Mouse (Mus musculus) cerebellum, adult 18-20 months (tissue): ENCODE results near the gene Rasgef1a.

Experiments
- DNase-seq, 2 experiments: peaks; one replicate each; pipeline ENCODE4 v3.0.0; 2021

Gene Rasgef1a

DNA sequence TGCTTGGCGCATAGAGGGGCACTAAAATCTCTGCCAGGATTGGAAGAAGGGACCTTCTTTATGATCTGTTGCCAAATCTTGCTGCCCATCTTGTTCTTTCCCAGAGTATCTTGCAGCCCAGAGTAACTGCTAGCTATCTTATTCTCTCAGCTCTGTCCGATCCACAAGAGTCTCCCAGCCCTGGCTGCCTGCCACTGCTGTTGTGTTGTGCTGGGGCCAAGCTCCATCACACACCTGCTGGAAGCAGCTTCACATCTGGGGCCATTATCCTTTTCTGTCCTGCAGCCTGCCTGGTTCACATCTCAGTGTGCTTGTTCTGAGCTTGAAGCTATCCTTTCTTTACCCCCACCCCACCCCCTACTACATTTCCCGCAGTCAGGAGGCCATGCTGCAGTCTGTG lies 65.0 kb downstream of the Rasgef1a start:
- DNase-seq = peak in 1 of 2 experiments; percentile 44

DNA sequence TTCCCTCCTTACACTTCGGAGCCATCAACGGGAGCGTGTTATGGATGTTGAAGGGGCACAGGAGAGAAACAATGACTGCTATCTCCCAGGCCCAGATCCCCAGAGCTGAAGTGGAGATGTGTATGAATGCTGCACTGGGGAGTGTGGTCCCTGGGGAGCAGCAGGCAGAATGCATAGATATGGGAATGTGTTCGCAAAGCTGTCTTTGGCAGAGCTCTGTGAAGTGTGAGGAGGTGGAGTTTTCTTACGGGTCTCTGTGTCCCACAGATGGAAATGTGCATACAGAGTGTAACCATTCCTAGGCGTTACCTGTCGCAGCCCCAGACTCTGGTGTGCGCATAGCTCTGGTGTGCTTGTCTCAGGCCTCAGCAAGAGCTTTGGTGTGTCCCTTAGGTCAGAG lies 65.5 kb downstream of the Rasgef1a start:
- no peak for DNase-seq

GRCm38 (mm10) chr6:118077421-118077820 lies 66.2 kb downstream of the Rasgef1a start:
- no peak for DNase-seq

DNA sequence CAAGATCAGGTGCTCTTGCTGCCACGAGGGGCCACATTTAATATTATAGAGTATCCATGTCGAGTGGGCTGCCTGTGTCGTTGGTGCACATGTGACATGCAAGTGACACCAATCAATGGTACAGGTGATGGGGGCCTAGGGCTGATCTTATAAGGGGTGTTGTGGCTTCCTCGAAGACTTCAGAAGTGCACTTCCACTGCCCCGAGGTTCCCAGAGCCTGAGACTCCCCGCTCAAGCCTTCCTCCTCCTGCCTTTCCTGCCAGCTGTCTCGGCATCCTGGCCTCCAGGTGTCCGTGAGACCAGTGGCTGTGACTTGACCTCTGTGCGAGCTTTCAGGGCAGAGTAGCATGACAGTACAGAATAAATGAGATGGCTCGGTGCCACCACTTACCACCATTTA lies 67.5 kb downstream of the Rasgef1a start:
- DNase-seq = no peak

DNA sequence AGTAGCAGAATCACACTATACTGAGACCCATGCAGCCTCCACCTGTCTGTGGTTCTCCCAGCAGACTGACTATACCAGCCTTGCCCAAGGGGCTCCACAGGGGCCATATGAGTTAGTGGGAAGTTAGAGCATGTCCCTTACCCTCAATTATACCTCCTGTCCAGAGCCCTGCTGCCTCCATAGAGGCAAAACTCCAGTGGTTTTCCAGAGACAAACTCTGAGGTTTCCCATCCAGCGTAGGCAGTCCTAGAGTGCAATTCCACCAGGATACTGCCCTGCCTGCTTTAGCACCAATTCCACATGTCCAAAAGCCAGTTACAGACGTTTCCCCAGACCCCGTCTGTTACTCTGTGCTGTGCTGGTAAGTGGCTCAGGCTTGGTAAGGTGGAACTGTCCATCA lies 68.1 kb downstream of the Rasgef1a start:
- no peak for DNase-seq

DNA sequence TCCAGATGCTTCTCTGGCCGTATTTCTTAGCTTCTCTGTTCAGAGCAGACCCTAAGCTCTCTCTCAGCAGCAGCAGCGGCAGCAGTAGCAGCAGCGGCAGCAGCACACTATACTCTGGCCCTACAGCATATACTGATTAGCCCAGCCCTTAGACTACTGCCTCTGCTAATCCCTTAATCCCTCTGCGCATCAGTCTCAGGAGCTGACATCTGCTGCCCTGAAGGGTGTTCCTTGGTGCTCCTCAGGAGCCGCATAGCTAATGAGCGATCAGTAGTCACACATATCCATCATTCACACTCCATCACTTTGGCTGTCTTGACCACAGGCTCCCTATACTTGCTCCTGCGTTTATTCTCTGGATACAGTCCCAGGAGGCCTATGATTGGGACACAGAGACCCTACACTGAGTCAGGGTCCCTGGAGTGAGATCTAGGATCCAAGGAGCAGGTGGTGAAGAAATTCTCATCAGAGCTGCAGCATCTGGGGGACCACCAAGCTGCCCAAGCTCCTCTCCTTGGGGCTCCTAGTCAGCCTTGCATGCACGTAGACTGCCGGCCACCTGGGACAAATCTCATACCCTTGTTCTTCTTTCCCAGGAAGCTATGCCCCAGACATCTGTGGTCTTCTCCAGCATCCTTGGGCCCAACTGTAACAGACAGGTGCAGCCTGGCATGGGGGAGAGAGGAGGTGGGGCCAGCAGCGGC lies 68.7 kb downstream of the Rasgef1a start:
- DNase-seq = no peak

- DNase-seq = no peak
These were observed 69.5 kb downstream of the Rasgef1a start for GRCm38 (mm10) chr6:118080711-118081110.

DNA sequence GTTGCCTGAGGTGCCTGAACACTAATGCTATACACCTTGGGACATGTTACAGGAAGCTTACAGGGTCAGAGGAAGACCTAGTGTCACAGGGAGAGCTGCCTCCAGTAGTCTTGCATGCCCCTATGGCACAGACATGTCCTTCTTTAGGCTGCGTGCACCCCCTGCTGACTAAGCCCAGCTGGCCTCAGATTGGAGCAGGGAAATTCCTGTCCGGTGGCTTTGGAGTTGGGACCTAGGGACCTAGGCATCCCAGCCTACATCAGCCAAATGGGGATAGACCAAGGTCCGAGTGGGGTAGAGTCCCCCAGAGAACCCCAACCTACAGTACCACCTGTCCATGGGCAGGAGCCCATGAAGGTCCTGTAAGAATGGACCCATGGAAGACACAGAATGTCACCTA lies 71.1 kb downstream of the Rasgef1a start:
- peak; percentile 46 to 55 for DNase-seq

- no peak for DNase-seq
These were observed 72.4 kb downstream of the Rasgef1a start for GRCm38 (mm10) chr6:118083608-118084007.

DNA sequence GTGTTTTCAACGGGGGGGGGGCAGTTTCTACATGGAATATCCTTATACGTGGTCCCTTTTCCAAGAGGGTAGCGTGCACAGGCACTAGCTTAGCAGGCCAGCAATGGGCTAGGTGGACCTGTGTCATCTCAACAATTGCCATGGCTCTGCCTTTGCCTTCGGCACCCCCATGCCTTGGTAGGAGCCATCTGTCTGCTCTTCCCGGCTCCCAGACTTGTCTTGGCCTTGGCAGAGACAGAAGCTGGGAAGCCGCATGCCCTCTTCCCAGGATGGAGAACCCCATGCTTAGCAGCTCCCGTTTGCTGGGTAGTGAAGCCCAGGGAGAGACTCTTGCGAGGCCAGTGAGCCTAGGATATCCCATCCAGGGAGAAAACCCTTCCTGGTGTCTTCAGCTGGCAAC lies 73.4 kb downstream of the Rasgef1a start:
- peak; percentile 44 to 56 for DNase-seq

GRCm38 (mm10) chr6:118087955-118088354 lies 76.7 kb downstream of the Rasgef1a start:
- DNase-seq = peak in 1 of 2 experiments; percentile 45

DNA sequence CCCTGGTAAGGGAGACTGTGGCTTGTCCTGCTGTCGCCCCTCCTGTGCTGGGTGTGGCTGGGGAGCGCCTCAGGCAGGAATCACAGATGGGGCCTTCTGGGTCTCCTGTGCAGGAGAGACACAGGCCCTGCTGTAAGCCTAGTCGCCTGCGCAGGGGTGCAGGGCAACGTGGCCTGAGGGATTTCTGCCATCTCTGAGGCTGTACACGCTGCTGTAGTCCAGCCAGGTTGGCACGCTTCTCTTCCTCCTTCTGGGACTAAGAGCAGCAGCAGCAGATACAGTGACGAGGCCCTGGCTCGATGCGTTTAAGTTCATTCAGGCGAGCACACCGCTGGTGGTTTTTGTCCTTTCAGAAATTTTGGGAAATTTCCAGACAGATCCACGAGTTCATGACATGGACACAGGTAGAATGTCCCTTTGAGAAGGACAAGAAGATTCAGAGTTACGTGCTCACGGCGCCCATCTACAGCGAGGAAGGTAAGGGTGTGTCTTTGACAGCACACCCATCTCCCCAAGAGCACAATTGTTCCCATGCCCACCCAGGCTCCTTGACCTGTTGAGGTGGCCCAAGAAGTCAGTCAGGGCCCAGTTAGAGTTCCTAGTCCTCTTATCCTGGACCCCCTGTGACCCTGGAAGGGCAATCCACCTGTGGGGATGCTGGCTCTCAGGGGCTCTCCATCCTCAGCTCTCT lies 77.7 kb downstream of the Rasgef1a start:
- no peak for DNase-seq

GRCm38 (mm10) chr6:118090827-118091226 lies 79.6 kb downstream of the Rasgef1a start:
- DNase-seq = no peak

DNA sequence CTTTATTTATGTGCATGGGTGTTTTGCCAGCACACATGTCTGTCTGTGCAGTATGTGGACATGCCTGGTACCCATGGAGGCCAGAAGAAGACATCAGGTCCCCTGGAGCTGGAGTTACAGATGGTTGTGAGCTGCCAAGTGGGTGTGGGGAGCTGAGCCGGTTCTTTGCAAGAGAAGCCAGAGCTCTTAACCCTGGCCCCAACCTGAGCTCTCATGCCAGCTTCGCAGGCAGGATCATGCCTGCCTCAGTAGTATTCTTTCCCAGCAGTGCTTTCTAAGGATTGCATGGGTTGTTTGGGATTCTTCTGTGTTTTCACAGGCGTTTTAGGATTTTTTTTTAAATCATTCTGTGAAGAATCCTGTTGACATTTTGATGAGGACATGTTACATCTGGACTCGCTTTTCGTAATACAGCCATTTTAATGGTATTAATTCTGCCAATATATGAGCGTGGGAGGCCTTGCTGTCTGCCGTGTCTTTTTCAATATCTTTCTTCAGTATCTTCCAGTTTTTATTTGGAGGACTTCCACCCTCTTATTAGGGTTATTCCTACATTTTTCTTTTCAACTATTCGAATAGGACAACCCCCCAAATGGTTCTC lies 86.6 kb downstream of the Rasgef1a start:
- no peak for DNase-seq

DNA sequence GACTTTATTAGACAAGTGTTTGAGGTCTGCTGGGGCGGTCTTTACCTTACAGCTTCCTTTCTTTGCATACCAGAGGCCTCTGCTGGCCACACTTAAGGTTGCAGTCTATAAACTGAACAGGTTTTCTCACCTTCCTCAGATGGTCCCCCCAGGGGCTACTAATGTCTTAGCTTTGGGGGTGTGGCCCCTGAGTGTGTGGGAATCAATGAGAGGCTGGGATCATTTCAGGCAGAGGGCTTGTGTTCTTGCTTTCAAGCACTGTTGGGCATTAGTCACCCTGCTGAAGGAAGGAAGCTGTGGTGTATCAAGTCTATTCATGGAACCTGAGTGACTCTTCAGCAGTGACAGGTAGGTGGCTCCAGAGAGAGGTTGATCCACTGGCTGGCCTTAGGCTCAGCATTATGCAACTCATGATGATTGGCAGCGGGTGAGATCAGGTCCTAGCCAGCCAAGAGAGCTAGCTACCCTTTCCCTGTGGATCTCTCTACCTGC lies 88.1 kb downstream of the Rasgef1a start:
- peak; percentile 76 to 81 for DNase-seq

DNA sequence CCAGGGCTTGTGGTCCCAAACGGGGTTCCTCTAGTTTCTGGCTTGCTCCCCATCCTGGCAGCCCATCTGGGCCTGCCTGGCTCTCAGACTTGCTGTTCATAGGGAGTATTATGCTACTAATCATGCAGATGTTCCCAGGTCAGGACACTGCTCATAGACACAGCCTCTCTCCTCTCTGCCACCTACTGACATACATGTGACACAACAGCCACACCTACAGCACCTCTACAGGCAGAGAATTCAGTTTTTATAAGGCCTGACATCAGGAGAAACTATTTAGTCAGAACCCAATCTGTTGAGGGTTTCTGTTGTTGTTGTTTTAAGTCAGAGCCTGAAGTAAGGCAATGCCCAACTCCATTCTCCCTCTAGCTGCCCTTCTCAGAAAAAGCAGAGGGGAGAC lies 100.6 kb downstream of the Rasgef1a start:
- DNase-seq = no peak

DNA sequence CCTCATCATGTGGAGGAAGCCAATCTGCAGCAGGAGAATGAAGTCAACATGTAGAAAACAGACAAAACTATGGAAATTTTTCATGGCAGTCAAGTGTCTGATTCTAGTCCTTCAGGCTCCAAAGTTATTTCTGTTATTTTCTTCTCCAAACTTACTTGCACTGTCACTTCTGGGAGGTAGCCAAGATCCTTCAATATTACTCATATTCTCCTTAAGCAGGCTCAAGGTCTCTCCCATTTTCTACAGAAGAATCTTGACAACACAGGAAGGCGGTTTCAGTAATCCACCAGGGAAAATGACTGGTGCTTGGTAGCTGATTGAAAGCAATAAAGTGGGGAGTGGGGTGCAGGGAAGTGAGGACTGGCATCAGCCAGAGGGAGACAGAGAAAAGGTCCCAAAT lies 111.5 kb downstream of the Rasgef1a start:
- DNase-seq = no peak

GRCm38 (mm10) chr6:118126577-118126976 lies 115.3 kb downstream of the Rasgef1a start:
- DNase-seq = no peak

- DNase-seq = no peak
These were observed 116.0 kb downstream of the Rasgef1a start for GRCm38 (mm10) chr6:118127198-118127597.

DNA sequence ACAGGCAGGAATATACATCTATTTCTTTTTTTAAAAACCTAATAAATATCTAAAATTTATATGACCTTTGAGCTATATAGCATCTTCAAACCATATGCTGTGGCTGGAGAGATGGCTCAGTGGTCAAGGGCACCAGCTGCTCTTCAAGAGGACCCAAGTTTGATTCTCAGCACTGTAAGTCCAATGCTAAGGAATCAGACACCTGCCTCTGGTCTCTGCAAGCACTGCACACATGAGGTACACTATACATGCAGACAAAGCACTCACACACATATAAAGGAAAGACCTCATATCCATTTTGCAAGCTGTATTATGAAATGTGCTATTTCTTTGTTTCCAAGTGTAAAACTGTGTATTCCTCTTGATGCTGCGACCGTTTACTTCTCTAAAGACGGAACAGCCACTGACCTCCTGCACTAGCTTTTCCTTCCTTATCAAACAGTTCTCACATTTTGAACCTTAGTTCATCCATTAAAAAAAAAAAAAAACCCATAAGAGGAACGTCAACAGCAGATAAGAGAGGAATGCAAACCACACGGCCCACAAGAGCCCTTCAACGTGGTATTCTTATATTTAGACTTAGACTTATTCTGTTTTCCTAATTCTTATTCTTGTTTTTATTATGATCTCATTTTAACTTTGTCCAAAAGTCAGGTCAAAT lies 116.7 kb downstream of the Rasgef1a start:
- DNase-seq = no peak

GRCm38 (mm10) chr6:118130022-118130421 lies 118.8 kb downstream of the Rasgef1a start:
- DNase-seq = no peak

DNA sequence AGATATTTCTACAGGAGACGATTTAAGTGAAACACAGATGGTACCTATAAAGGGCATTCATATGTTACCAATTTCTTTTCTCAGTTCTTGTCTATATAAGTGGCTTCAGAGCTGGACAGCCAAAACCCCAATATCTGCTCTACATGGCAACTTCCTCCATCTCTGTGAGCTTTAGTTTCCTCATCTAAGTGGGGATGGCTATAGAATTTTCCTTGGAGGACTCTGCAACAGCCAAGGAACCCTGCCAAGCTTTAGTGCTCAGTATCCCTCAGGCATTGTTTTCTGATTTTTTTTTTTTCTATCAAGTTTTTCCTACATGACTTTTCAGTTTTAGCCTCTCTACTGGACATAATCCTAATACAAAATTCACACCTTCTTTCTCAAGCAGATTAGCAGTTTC lies 123.2 kb downstream of the Rasgef1a start:
- DNase-seq = no peak

GRCm38 (mm10) chr6:118137148-118137547 lies 125.9 kb downstream of the Rasgef1a start:
- DNase-seq = no peak
